In the genomic region with DNA sequence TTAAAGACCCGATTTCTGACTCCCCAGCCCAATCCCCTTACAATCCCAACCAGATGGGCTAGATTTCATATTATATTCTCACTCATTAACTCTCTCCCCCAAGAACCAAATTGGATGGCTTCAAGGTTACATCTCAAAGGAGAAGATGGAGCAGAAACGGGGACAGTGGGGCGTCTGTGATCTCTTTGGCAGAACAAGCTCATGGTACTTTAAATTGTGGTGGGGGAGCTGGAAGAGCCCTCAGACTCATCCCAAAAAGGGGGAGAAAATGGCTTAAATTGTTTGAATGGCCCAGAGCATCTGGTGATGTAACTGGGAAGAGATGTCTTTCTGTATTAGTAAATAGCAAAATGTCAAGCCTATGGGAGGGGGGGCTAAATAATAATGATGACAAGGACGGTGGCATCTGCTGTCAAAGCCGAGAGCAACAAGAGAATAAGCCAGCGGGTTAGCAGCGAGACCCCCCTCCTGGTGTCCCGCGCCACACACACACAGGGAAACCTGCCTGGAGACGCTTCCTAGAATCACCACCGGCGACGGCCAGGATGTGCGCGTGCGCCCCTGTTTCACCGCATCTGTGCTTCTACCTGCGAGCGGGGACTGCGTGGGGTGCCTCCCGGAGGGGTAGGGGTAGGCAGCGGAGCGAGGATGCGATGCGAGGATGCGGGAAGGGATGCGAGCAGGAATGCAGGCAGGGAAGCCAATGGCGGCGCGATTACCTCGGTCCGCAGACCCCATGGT, we compare ENCODE assay signal across 8 mouse cellular contexts. TPM values are rescaled to one million over a fixed set of nuclear protein-coding genes. Genes with fewer than 3 reads are reported as not detected.
A peak's percentile ranks its signal among the peaks of the same experiment; 100 is the strongest.
DNase-seq lines count a peak whose midpoint lies in the region; ATAC-seq and TF ChIP-seq lines count a peak whose summit lies in the region.

No protein-coding gene starts in this region.

- ATAC-seq in intestine, embryonic 15.5 days = peak; percentile 18; the same call in 1 of the 2 replicates
- ATAC-seq in liver, postnatal 0 days = no peak
- no peak for ATAC-seq in stomach, embryonic 14.5 days (ENCODE audit: insufficient number of reproducible peaks, insufficient read depth, low FRiP score, low read depth)

- DNase-seq in heart, embryonic 10.5 days (ENCODE audit: low spot score) = no peak
- DNase-seq in heart, postnatal 4 days = no peak
- DNase-seq in forebrain, embryonic 10.5 days (ENCODE audit: extremely low spot score, low spot score) = peak; percentile 60
- no peak for DNase-seq in liver, postnatal 0 days
- DNase-seq in thymus, postnatal 36 days = no peak

- TF ChIP-seq CTCF in bone marrow macrophage, adult 2 months (IDR thresholded peaks at IDR 0.05; ENCODE audit: low read depth, low read length) = no peak
- TF ChIP-seq CTCF in liver, postnatal 0 days (IDR thresholded peaks at IDR 0.05; ENCODE audit: low read depth) = no peak

- peaks cover 84% of the 10 kb centered on the region for H3K27me3 ChIP-seq in heart, embryonic 10.5 days (ENCODE audit: insufficient read depth, poor library complexity, severe bottlenecking)
- peaks cover 96% of the 10 kb centered on the region for H3K27me3 ChIP-seq in forebrain, embryonic 10.5 days (ENCODE audit: poor library complexity, severe bottlenecking)
- H3K27me3 ChIP-seq in intestine, embryonic 15.5 days (replicated peaks) = peaks cover 27% of the 10 kb centered on the region
- peaks cover 47% of the 10 kb centered on the region for H3K27me3 ChIP-seq in liver, postnatal 0 days (ENCODE audit: insufficient read depth, low read length)
- H3K27me3 ChIP-seq in stomach, embryonic 14.5 days (ENCODE audit: control insufficient read depth, insufficient read depth, low read length) = peaks cover 10% of the 10 kb centered on the region; the same call in 1 of the 2 replicates

- no peak for TF ChIP-seq EP300 in liver, postnatal 0 days (IDR thresholded peaks at IDR 0.05; ENCODE audit: low read depth)

- peaks cover 59% of the 10 kb centered on the region for H3K4me1 ChIP-seq in heart, embryonic 10.5 days
- H3K4me1 ChIP-seq in bone marrow macrophage, adult 2 months (ENCODE audit: control insufficient read depth, insufficient read depth, low read length) = no peaks in the 10 kb centered on the region
- H3K4me1 ChIP-seq in forebrain, embryonic 10.5 days = peaks cover 37% of the 10 kb centered on the region
- H3K4me1 ChIP-seq in intestine, embryonic 15.5 days (replicated peaks) = peaks cover 32% of the 10 kb centered on the region
- H3K4me1 ChIP-seq in liver, postnatal 0 days (ENCODE audit: insufficient read depth) = peaks cover 4% of the 10 kb centered on the region; the same call in 1 of the 2 replicates
- peaks cover 13% of the 10 kb centered on the region; the same call in 1 of the 2 replicates for H3K4me1 ChIP-seq in stomach, embryonic 14.5 days (ENCODE audit: control insufficient read depth, insufficient read depth, low read length)

- WGBS in heart, embryonic 10.5 days = 2% methylated on average over 32 of the region's 32 CpGs
- WGBS in forebrain, embryonic 10.5 days = 2% methylated on average over 32 of the region's 32 CpGs
- 3% methylated on average over 32 of the region's 32 CpGs for WGBS in intestine, embryonic 15.5 days
- WGBS in liver, postnatal 0 days (ENCODE audit: insufficient replicate concordance) = 3% methylated on average over 32 of the region's 32 CpGs
- 2% methylated on average over 32 of the region's 32 CpGs for WGBS in stomach, embryonic 14.5 days

- no peaks in the 10 kb centered on the region for H3K36me3 ChIP-seq in heart, embryonic 10.5 days
- no peaks in the 10 kb centered on the region for H3K36me3 ChIP-seq in forebrain, embryonic 10.5 days (replicated peaks)
- no peaks in the 10 kb centered on the region for H3K36me3 ChIP-seq in intestine, embryonic 15.5 days
- no peaks in the 10 kb centered on the region for H3K36me3 ChIP-seq in liver, postnatal 0 days (replicated peaks; ENCODE audit: insufficient read depth, low read length)
- no peaks in the 10 kb centered on the region for H3K36me3 ChIP-seq in stomach, embryonic 14.5 days (ENCODE audit: control insufficient read depth, insufficient read depth, low read length)

- peak overlapping the region; percentile 48 for H3K9ac ChIP-seq in intestine, embryonic 15.5 days
- H3K9ac ChIP-seq in liver, postnatal 0 days (replicated peaks) = no peak overlapping the region
- H3K9ac ChIP-seq in stomach, embryonic 14.5 days (replicated peaks; ENCODE audit: low read depth, low read length) = 0 out of 2 replicates have a peak overlapping the region, but pooled peaks have one; percentile 25

- H3K9me3 ChIP-seq in heart, embryonic 10.5 days = no peaks in the 10 kb centered on the region
- no peaks in the 10 kb centered on the region for H3K9me3 ChIP-seq in forebrain, embryonic 10.5 days
- no peaks in the 10 kb centered on the region for H3K9me3 ChIP-seq in intestine, embryonic 15.5 days
- no peaks in the 10 kb centered on the region for H3K9me3 ChIP-seq in liver, postnatal 0 days (ENCODE audit: low read length)
- H3K9me3 ChIP-seq in stomach, embryonic 14.5 days (ENCODE audit: control insufficient read depth, low read depth, low read length) = no peaks in the 10 kb centered on the region

- no peak for TF ChIP-seq POLR2A in bone marrow macrophage, adult 2 months (IDR thresholded peaks at IDR 0.05; ENCODE audit: borderline replicate concordance, low read depth, low read length)

- H3K4me2 ChIP-seq in intestine, embryonic 15.5 days (replicated peaks) = peak overlapping the region; percentile 91
- peak overlapping the region; percentile 47 for H3K4me2 ChIP-seq in liver, postnatal 0 days (ENCODE audit: low read depth, low read length)
- H3K4me2 ChIP-seq in stomach, embryonic 14.5 days (replicated peaks; ENCODE audit: low read depth, low read length) = peak overlapping the region; percentile 81

- H3K27ac ChIP-seq in heart, embryonic 10.5 days = peak overlapping the region; percentile 82
- H3K27ac ChIP-seq in bone marrow macrophage, adult 2 months (ENCODE audit: insufficient read depth, low read depth, low read length) = no peak overlapping the region
- peak overlapping the region; percentile 72 for H3K27ac ChIP-seq in forebrain, embryonic 10.5 days
- H3K27ac ChIP-seq in intestine, embryonic 15.5 days = 0 out of 2 replicates have a peak overlapping the region, but pooled peaks have one; percentile 6
- H3K27ac ChIP-seq in liver, postnatal 0 days (ENCODE audit: low read depth) = no peak overlapping the region
- H3K27ac ChIP-seq in stomach, embryonic 14.5 days (ENCODE audit: low read length) = no peak overlapping the region

- peak overlapping the region; percentile 65 for H3K4me3 ChIP-seq in heart, embryonic 10.5 days
- H3K4me3 ChIP-seq in bone marrow macrophage, adult 2 months (ENCODE audit: insufficient read depth, low read length) = peak overlapping the region; percentile 11
- peak overlapping the region; percentile 68 for H3K4me3 ChIP-seq in forebrain, embryonic 10.5 days
- peak overlapping the region; percentile 43 for H3K4me3 ChIP-seq in intestine, embryonic 15.5 days (replicated peaks)
- peak overlapping the region; percentile 17; the same call in 1 of the 2 replicates for H3K4me3 ChIP-seq in liver, postnatal 0 days (ENCODE audit: low read depth, low read length)
- peak overlapping the region; percentile 41 for H3K4me3 ChIP-seq in stomach, embryonic 14.5 days (ENCODE audit: low read depth, low read length)

RNA-seq across cellular contexts. Expression of gene Nfatc2, which starts 0.5 kb away (rescaled TPM):
- polyA plus RNA-seq in heart, embryonic 10.5 days (2016; fragmentation: Nextera tagmentation; extraction: Ambion mirVana) = 2.0 and 4.6 TPM in 2 replicates
- total RNA-seq in heart, postnatal 4 days (2021) = 10 to 100 TPM; 18.8 to 21.3 TPM
- 49.4 and 61.9 TPM in 2 replicates for polyA plus RNA-seq in bone marrow macrophage, adult 2 months (2012; ENCODE audit: insufficient read depth, insufficient read length, missing spikeins)
- polyA plus RNA-seq in forebrain, embryonic 10.5 days (2016; fragmentation: Nextera tagmentation; extraction: Ambion mirVana) = 0.36 and 0.53 TPM in 2 replicates
- 1.8 and 2.4 TPM in 2 replicates for polyA plus RNA-seq in intestine, embryonic 15.5 days (2015; fragmentation: Nextera tagmentation; extraction: Ambion mirVana)
- 0.11 and 0.18 TPM in 2 replicates for polyA plus RNA-seq in liver, postnatal 0 days (2015; fragmentation: Nextera tagmentation; extraction: Ambion mirVana)
- polyA plus RNA-seq in stomach, embryonic 14.5 days (2014; fragmentation: Nextera tagmentation; extraction: Ambion mirVana) = 3.0 and 3.5 TPM in 2 replicates

Comparison
In these comparisons a context has a peak if more than half of its experiments do, and no peak if none do; other contexts are left out.
1. H3K27ac ChIP-seq: peak in heart, embryonic 10.5 days (single experiment), forebrain, embryonic 10.5 days (single experiment) and intestine, embryonic 15.5 days (single experiment); none in bone marrow macrophage, adult 2 months (single experiment), liver, postnatal 0 days (single experiment) and stomach, embryonic 14.5 days (single experiment).
2. H3K4me3 ChIP-seq: peak in every context shown above with its lines; median percentile 68 in forebrain, embryonic 10.5 days; 65 in heart, embryonic 10.5 days; 43 in intestine, embryonic 15.5 days; 41 in stomach, embryonic 14.5 days; 17 in liver, postnatal 0 days; 11 in bone marrow macrophage, adult 2 months.
3. Peak in every context shown above with its lines, with median percentiles within 50 percentile points of each other: H3K4me2 ChIP-seq.